Mouse (Mus musculus) hindbrain, embryonic 11.5 days (tissue): ENCODE data around the gene Twist1. TPM values are rescaled to one million over a fixed set of nuclear protein-coding genes. Genes with fewer than 3 reads are reported as not detected.

Experiments
- ATAC-seq: fragments of 200-750 bp; cut with Nextera tagmentation; 2 replicates; pipeline ENCODE4 v1.8.0; 2017; ENCODE audit warnings: mild to moderate bottlenecking, moderate TSS enrichment, moderate library complexity; ENCODE audit not compliant: low FRiP score
- DNase-seq: peaks from one replicate; pipeline ENCODE4 v3.0.0-alpha.2; 2015; ENCODE audit warnings: low spot score
- H3K27ac ChIP-seq: fragments of 300-500 bp; sonication (generic); 2 replicates; pipeline ENCODE4 v1.5.1; 2014; ENCODE audit warnings: mild to moderate bottlenecking, low read depth, low read length
- H3K27me3 ChIP-seq: fragments of 300-500 bp; sonication (generic); 2 replicates; pipeline ENCODE4 v1.6.1; 2014; ENCODE audit warnings: mild to moderate bottlenecking, low read length, moderate library complexity, mixed read lengths; ENCODE audit not compliant: control insufficient read depth, insufficient read depth
- H3K36me3 ChIP-seq: fragments of 300-500 bp; sonication (generic); 2 replicates; pipeline ENCODE4 v1.6.1; 2014; ENCODE audit warnings: mild to moderate bottlenecking, low read length, moderate library complexity, mixed read lengths; ENCODE audit not compliant: control insufficient read depth, insufficient read depth
- H3K4me1 ChIP-seq: fragments of 300-500 bp; sonication (generic); replicated peaks from 2 replicates; pipeline ENCODE4 v1.6.1; 2014; ENCODE audit warnings: low read length, mixed read lengths; ENCODE audit not compliant: control insufficient read depth, insufficient read depth
- H3K4me2 ChIP-seq: fragments of 300-500 bp; sonication (generic); replicated peaks from 2 replicates; pipeline ENCODE4 v1.6.1; 2014; ENCODE audit warnings: mild to moderate bottlenecking, low read depth, low read length
- H3K4me3 ChIP-seq: fragments of 300-500 bp; sonication (generic); 2 replicates; pipeline ENCODE4 v1.5.1; 2014; ENCODE audit warnings: low read depth, low read length
- H3K9ac ChIP-seq: fragments of 300-500 bp; sonication (generic); 2 replicates; pipeline ENCODE4 v1.6.1; 2014; ENCODE audit warnings: low read depth, low read length
- H3K9me3 ChIP-seq: fragments of 300-500 bp; sonication (generic); 2 replicates; pipeline ENCODE4 v1.6.1; 2016; ENCODE audit warnings: low read length; ENCODE audit not compliant: control insufficient read depth
- whole genome bisulfite sequencing: fragments of 180-500 bp; shearing (Covaris S2); extraction: QIAGEN DNeasy Blood & Tissue Kit; methylation state at CpG from one replicate; pipeline ENCODE4 v1.1.7; 2014; 5-methylcytosine and 5-hydroxymethylcytosine counted together
- polyA plus RNA-seq: library from polyadenylated mRNA; unstranded; fragments of >200 nt; fragmentation: Nextera tagmentation; extraction: Ambion mirVana; gene quantifications from 2 replicates; pipeline ENCODE4 v1.2.1, GENCODE M21; 2014

Gene Twist1
- polyA plus RNA-seq, 1 experiment from 2014 or later, result 29.4 TPM

DNA sequence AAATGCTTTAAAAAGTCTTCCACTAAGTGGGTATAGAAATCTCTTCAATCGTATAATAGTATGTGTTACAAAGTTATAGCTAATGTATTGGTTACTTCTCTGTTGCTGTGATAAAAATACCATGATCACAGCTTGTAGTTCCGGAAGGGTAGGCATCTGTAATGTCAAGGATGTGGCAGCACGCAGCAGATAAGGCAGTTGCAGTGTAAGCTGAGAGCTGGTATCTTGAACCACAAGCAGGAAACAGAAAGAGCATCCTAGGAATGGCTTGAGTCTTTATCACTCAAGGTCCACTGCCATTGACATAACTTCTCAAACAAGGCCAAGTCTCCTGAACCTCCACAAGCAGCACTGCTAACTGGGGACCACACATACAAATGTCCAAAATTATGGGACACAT is 35.7 kb downstream of the Twist1 start:
- Histone ChIP-seq H3K27me3 (no peaks in the 10 kb centered on the region), H3K4me1 (no peaks in the 10 kb centered on the region), H3K27ac (no peak overlapping the region), H3K9ac (no peak overlapping the region), H3K4me3 (no peak overlapping the region), H3K9me3 (no peaks in the 10 kb centered on the region), H3K36me3 (no peaks in the 10 kb centered on the region), H3K4me2 (no peak overlapping the region)
- no peak for ATAC-seq
- 88% methylated on average over 3 of the region's 3 CpGs for WGBS
- no peak for DNase-seq

Other genes with a start within 250 kb of the Twist1 start
- 1.5 and 2.9 TPM in 2 replicates for gene Ferd3l, start 29.2 kb upstream of the Twist1 start, polyA plus RNA-seq